Mouse (Mus musculus) heart, embryonic 16.5 days (tissue): ENCODE results near the gene Aldh3a1. TPM values are rescaled to one million over a fixed set of nuclear protein-coding genes. Genes with fewer than 3 reads are reported as not detected.

ENCODE experiments used
- ATAC-seq: fragments of 200-750 bp; cut with Nextera tagmentation; replicated peaks from 2 replicates; pipeline ENCODE4 v1.8.0; 2017; ENCODE audit warnings: moderate number of reproducible peaks; ENCODE audit not compliant: insufficient read depth, low FRiP score; ENCODE audit errors: extremely low read depth
- H3K27ac ChIP-seq: fragments of 300-500 bp; sonication (generic); 2 replicates; pipeline ENCODE4 v1.5.1; 2014; ENCODE audit warnings: mild to moderate bottlenecking, low read length, control low read depth, moderate library complexity
- H3K27me3 ChIP-seq: fragments of 300-500 bp; sonication (generic); 2 replicates; pipeline ENCODE4 v1.6.1; 2014; ENCODE audit warnings: low read length, mixed read lengths; ENCODE audit not compliant: control insufficient read depth, insufficient read depth
- H3K36me3 ChIP-seq: fragments of 300-500 bp; sonication (generic); 2 replicates; pipeline ENCODE4 v1.6.1; 2014; ENCODE audit not compliant: control insufficient read depth, insufficient read depth
- H3K4me1 ChIP-seq: fragments of 300-500 bp; sonication (generic); 2 replicates; pipeline ENCODE4 v1.6.1; 2014; ENCODE audit warnings: low read length, mixed read lengths; ENCODE audit not compliant: control insufficient read depth, insufficient read depth
- H3K4me2 ChIP-seq: fragments of 300-500 bp; sonication (generic); 2 replicates; pipeline ENCODE4 v1.6.1; 2014; ENCODE audit warnings: low read depth, mild to moderate bottlenecking, control low read depth, low read length
- H3K4me3 ChIP-seq: fragments of 300-500 bp; sonication (generic); 2 replicates; pipeline ENCODE4 v1.5.1; 2014; ENCODE audit warnings: mild to moderate bottlenecking, control low read depth, low read length
- H3K9ac ChIP-seq: fragments of 300-500 bp; sonication (generic); 2 replicates; pipeline ENCODE4 v1.6.1; 2014; ENCODE audit warnings: low read length, control low read depth
- H3K9me3 ChIP-seq: fragments of 300-500 bp; sonication (generic); replicated peaks from 2 replicates; pipeline ENCODE4 v1.6.1; 2016; ENCODE audit warnings: low read length; ENCODE audit not compliant: control insufficient read depth
- WGBS: fragments of 180-500 bp; shearing (Covaris S2); extraction: QIAGEN DNeasy Blood & Tissue Kit; methylation state at CpG from one replicate; pipeline ENCODE4 v1.1.7; 2014; 5-methylcytosine and 5-hydroxymethylcytosine counted together
- polyA plus RNA-seq: library from polyadenylated mRNA; unstranded; fragments of >200 nt; fragmentation: Nextera tagmentation; extraction: Ambion mirVana; gene quantifications from 2 replicates; pipeline ENCODE4 v1.2.1, GENCODE M21; 2015

Gene Aldh3a1
- polyA plus RNA-seq, 1 experiment from 2014 or later = 0.39 TPM

DNA sequence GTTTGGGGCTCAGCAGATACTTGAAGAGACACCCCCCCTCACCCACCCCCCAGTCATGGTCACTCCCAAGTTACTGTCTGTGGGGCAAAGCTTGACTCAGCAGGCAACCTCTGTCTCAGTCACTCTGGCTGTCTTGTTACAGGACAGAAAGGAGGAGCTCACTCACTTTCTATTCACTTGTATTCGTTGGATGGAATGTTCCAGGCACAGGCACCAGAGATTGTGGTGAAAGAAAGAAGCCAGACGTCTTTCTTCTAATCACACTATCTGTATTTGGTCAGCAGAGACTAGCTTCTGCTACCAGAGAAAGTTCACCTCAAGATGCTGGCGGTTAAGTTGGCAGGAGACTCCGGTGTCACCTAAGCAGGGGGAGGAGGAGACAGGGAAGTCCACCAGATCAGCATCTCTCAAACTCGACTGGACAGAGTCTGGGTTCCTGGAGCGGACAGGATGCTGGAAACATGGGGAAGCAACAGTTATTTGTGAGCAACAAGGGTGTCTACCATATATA is 17.0 kb downstream of the Aldh3a1 start:
- no peaks in the 10 kb centered on the region for H3K27me3 ChIP-seq
- H3K9me3 ChIP-seq = no peaks in the 10 kb centered on the region
- no peak overlapping the region for H3K27ac ChIP-seq
- no peak overlapping the region for H3K4me2 ChIP-seq
- H3K36me3 ChIP-seq = no peaks in the 10 kb centered on the region
- H3K4me1 ChIP-seq = peaks cover 24% of the 10 kb centered on the region
- H3K4me3 ChIP-seq = no peak overlapping the region
- 32% methylated on average over 6 of the region's 6 CpGs for WGBS
- ATAC-seq = no peak
- no peak overlapping the region for H3K9ac ChIP-seq

GRCm38 (mm10) chr11:61224907-61225306 is 17.6 kb downstream of the Aldh3a1 start:
- no peak overlapping the region for H3K4me2 ChIP-seq
- H3K36me3 ChIP-seq = no peaks in the 10 kb centered on the region
- no peak for ATAC-seq
- no peaks in the 10 kb centered on the region for H3K27me3 ChIP-seq
- no peak overlapping the region for H3K27ac ChIP-seq
- no peak overlapping the region for H3K9ac ChIP-seq
- 91% methylated on average over 10 of the region's 10 CpGs for WGBS
- H3K9me3 ChIP-seq = no peaks in the 10 kb centered on the region
- H3K4me1 ChIP-seq = peaks cover 24% of the 10 kb centered on the region
- H3K4me3 ChIP-seq = no peak overlapping the region

GRCm38 (mm10) chr11:61225511-61225910 is 18.2 kb downstream of the Aldh3a1 start:
- 71% methylated on average over 4 of the region's 4 CpGs for WGBS

GRCm38 (mm10) chr11:61225941-61226412 is 18.6 kb downstream of the Aldh3a1 start:
- H3K4me1 ChIP-seq = peaks cover 24% of the 10 kb centered on the region
- H3K4me3 ChIP-seq = no peak overlapping the region
- WGBS = 48% methylated on average over 6 of the region's 6 CpGs
- H3K4me2 ChIP-seq = no peak overlapping the region
- ATAC-seq = peak; percentile 77
- H3K9me3 ChIP-seq = no peaks in the 10 kb centered on the region
- peak overlapping the region; percentile 34; the same call in 1 of the 2 replicates for H3K27ac ChIP-seq
- no peaks in the 10 kb centered on the region for H3K36me3 ChIP-seq
- no peaks in the 10 kb centered on the region for H3K27me3 ChIP-seq
- H3K9ac ChIP-seq = no peak overlapping the region; the same call in 1 of the 2 replicates

More at GRCm38 (mm10) chr11:61225511-61225910, 18.2 kb downstream of the Aldh3a1 start:
- no peaks in the 10 kb centered on the region for H3K27me3 ChIP-seq
- no peak overlapping the region for H3K4me2 ChIP-seq
- no peaks in the 10 kb centered on the region for H3K9me3 ChIP-seq
- ATAC-seq = no peak
- peaks cover 24% of the 10 kb centered on the region for H3K4me1 ChIP-seq
- H3K27ac ChIP-seq = no peak overlapping the region
- H3K4me3 ChIP-seq = no peak overlapping the region
- no peaks in the 10 kb centered on the region for H3K36me3 ChIP-seq
- no peak overlapping the region for H3K9ac ChIP-seq

DNA sequence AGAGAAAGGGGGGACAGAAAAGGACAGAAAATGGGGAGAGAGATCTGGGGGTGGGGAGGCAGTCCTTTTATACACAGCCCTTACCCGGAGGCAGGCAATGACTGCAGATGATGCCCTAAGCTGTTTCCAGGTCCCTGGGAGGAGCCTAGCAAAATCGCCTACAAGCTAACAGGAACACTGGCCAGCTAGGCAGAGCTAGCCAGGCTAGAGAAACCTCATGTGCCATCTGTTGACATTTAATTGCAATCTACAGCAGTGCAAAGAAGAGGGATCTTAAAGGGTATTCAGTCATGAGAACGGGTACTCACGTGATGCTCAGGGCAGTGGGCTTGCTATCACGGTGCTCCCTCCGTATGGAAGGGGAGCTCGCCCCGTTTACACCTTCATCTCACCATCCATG is 20.5 kb downstream of the Aldh3a1 start:
- ATAC-seq = no peak
- Histone ChIP-seq H3K4me2 (no peak overlapping the region), H3K27ac (no peak overlapping the region), H3K4me3 (no peak overlapping the region), H3K27me3 (no peaks in the 10 kb centered on the region), H3K4me1 (peaks cover 27% of the 10 kb centered on the region), H3K9me3 (no peaks in the 10 kb centered on the region), H3K9ac (no peak overlapping the region), H3K36me3 (no peaks in the 10 kb centered on the region)
- 59% methylated on average over 8 of the region's 8 CpGs for WGBS

DNA sequence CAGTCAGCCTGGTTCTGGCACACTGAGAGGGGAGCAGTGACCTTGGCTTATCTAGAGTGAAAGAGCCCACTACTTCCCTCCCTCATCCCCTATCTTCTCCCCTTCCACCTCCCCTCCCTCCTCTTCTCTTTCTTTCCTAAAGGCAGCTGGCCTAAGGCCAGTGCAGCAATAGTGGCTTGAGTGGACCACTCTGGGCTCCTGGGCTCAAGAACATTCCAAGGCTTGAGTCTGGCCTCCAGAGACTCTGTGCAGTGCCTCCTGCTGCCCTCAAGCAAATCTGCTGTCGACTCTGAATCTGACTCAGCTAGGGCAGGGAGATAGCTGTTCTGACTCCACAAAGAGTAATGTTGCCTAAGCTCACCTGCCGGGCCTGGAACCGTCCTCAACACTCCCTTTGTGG is 21.1 kb downstream of the Aldh3a1 start:
- no peak for ATAC-seq
- Histone ChIP-seq H3K9me3 (no peaks in the 10 kb centered on the region), H3K4me2 (no peak overlapping the region), H3K36me3 (no peaks in the 10 kb centered on the region), H3K4me1 (peaks cover 27% of the 10 kb centered on the region), H3K4me3 (no peak overlapping the region), H3K27me3 (no peaks in the 10 kb centered on the region), H3K27ac (no peak overlapping the region), H3K9ac (no peak overlapping the region)
- 53% methylated on average over 3 of the region's 3 CpGs for WGBS

DNA sequence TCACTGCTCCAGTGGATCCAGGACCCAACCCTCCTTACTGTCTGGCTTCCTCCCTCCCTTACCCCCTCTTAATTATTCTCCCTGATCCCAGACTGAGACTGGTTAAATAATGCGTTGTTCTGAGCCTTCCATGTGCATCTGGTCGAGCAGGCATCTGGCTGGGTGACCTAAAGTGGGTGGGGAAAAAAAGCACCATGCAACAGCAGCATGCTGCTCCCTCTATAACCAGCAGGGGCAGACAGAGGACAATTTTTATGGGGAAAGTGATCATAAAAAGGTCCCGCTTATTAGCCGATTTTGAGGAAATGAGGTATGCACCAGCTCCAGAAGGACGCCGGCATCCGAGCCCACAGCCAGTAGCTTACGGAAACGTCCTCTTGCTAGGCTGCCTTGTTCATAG is 24.0 kb downstream of the Aldh3a1 start:
- H3K4me3 ChIP-seq = no peak overlapping the region
- H3K27ac ChIP-seq = no peak overlapping the region
- peak overlapping the region; percentile 31; the same call in 1 of the 2 replicates for H3K4me2 ChIP-seq
- WGBS = 9% methylated on average over 9 of the region's 9 CpGs
- H3K9ac ChIP-seq = no peak overlapping the region
- H3K4me1 ChIP-seq = peaks cover 17% of the 10 kb centered on the region
- peak; percentile 45; the same call in 1 of the 2 replicates for ATAC-seq
- H3K27me3 ChIP-seq = no peaks in the 10 kb centered on the region
- H3K9me3 ChIP-seq = no peaks in the 10 kb centered on the region
- no peaks in the 10 kb centered on the region for H3K36me3 ChIP-seq

GRCm38 (mm10) chr11:61234174-61234573 is 26.8 kb downstream of the Aldh3a1 start:
- H3K36me3 ChIP-seq = no peaks in the 10 kb centered on the region
- WGBS = 45% methylated on average over 5 of the region's 5 CpGs

DNA sequence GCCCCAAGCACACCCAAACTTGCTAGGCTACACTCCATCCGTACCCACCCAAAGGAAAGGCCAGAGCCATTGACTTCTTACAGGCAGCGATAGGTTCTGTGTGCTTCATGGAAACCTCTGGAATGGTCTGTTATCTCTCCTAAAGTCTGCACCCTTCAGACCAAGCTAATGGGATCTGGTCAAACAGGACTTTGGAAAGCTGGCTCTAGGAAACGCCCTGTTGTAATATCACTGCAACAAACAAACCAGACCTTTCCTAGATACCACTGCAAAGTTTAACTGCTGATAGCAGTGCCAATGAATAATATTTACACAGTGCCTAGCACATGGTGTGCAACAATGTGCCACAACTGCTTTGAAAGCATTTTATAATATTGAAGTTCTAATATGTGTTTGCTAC is 28.7 kb downstream of the Aldh3a1 start:
- no peaks in the 10 kb centered on the region for H3K27me3 ChIP-seq
- H3K4me3 ChIP-seq = no peak overlapping the region
- 79% methylated on average over 3 of the region's 3 CpGs for WGBS
- H3K36me3 ChIP-seq = no peaks in the 10 kb centered on the region
- H3K4me1 ChIP-seq = 0 out of 2 replicates have a peak, but pooled peaks cover 6% of the 10 kb centered on the region
- H3K4me2 ChIP-seq = no peak overlapping the region
- H3K9me3 ChIP-seq = no peaks in the 10 kb centered on the region
- H3K27ac ChIP-seq = no peak overlapping the region
- no peak overlapping the region for H3K9ac ChIP-seq
- ATAC-seq = no peak

More at GRCm38 (mm10) chr11:61234174-61234573, 26.8 kb downstream of the Aldh3a1 start:
- H3K27me3 ChIP-seq = no peaks in the 10 kb centered on the region
- H3K4me2 ChIP-seq = no peak overlapping the region
- no peak for ATAC-seq
- no peak overlapping the region for H3K4me3 ChIP-seq
- H3K9me3 ChIP-seq = no peaks in the 10 kb centered on the region
- H3K27ac ChIP-seq = no peak overlapping the region
- H3K9ac ChIP-seq = no peak overlapping the region
- H3K4me1 ChIP-seq = 0 out of 2 replicates have a peak, but pooled peaks cover 6% of the 10 kb centered on the region
